Mouse (Mus musculus) layer of hippocampus, adult 9-11 months (tissue): ENCODE measurements at regions not wholly inside any gene's neighbourhood (a gene's known extent, or its start where the extent isn't known, plus 50 kb on each side); places are given as distances from the start of the nearest gene placed in this dataset.

Experiments used
- DNase-seq: peaks from one replicate; pipeline ENCODE4 v3.0.0; 2022

GRCm38 (mm10) chr9:90828701-90829100 is 533.5 kb upstream of the Zic4 start:
- DNase-seq = no peak

GRCm38 (mm10) chr9:90830704-90831103 is 531.5 kb upstream of the Zic4 start:
- DNase-seq = no peak

GRCm38 (mm10) chr9:90833743-90834539 is 528.3 kb upstream of the Zic4 start:
- DNase-seq = no peak

- no peak for DNase-seq
Observed at GRCm38 (mm10) chr9:90838184-90838926, 523.9 kb upstream of the Zic4 start.

- DNase-seq = no peak
Observed at GRCm38 (mm10) chr9:90851044-90851443, 511.2 kb upstream of the Zic4 start.

GRCm38 (mm10) chr9:90871636-90872035 is 490.6 kb upstream of the Zic4 start:
- DNase-seq = no peak

GRCm38 (mm10) chr9:90884467-90884866 is 477.7 kb upstream of the Zic4 start:
- no peak for DNase-seq

- no peak for DNase-seq
Observed at GRCm38 (mm10) chr9:90887405-90887804, 474.8 kb upstream of the Zic4 start.

- DNase-seq = no peak
Observed at GRCm38 (mm10) chr9:90890801-90891200, 471.4 kb upstream of the Zic4 start.

GRCm38 (mm10) chr9:90892816-90893215 is 469.4 kb upstream of the Zic4 start:
- no peak for DNase-seq

- DNase-seq = no peak
Observed at GRCm38 (mm10) chr9:90903557-90903956, 458.7 kb upstream of the Zic4 start.

- no peak for DNase-seq
Observed at GRCm38 (mm10) chr9:90906106-90906505, 456.1 kb upstream of the Zic4 start.

- DNase-seq = no peak
Observed at GRCm38 (mm10) chr9:90906684-90907083, 455.5 kb upstream of the Zic4 start.

- no peak for DNase-seq
Observed at GRCm38 (mm10) chr9:90954613-90955012, 407.6 kb upstream of the Zic4 start.

GRCm38 (mm10) chr9:90961436-90961835 is 400.8 kb upstream of the Zic4 start:
- no peak for DNase-seq

- no peak for DNase-seq
Observed at GRCm38 (mm10) chr9:90964043-90964442, 398.2 kb upstream of the Zic4 start.

- DNase-seq = no peak
Observed at GRCm38 (mm10) chr9:90978730-90979129, 383.5 kb upstream of the Zic4 start.

- peak; percentile 42 for DNase-seq
Observed at GRCm38 (mm10) chr9:90980023-90980802, 382.0 kb upstream of the Zic4 start.

GRCm38 (mm10) chr9:90999178-90999577 is 363.0 kb upstream of the Zic4 start:
- DNase-seq = no peak

- no peak for DNase-seq
Observed at GRCm38 (mm10) chr9:91004214-91004613, 358.0 kb upstream of the Zic4 start.

GRCm38 (mm10) chr9:91040546-91040945 is 321.7 kb upstream of the Zic4 start:
- DNase-seq = no peak

GRCm38 (mm10) chr9:91048569-91048968 is 313.6 kb upstream of the Zic4 start:
- DNase-seq = no peak

- no peak for DNase-seq
Observed at GRCm38 (mm10) chr9:91053065-91053793, 309.0 kb upstream of the Zic4 start.
